Mouse (Mus musculus) megakaryocyte, embryonic 14.5 days (primary cell): ENCODE measurements around the gene Gm13420.

ENCODE experiments used
- FLI1 ChIP-seq: IDR thresholded peaks from 2 replicates; pipeline ENCODE4 v1.6.1; 2012; ENCODE audit warnings: low read length, inconsistent platforms, mixed read lengths
- GATA1 ChIP-seq: IDR thresholded peaks from 3 replicates; pipeline ENCODE4 v1.6.1; 2012; ENCODE audit warnings: mixed read lengths, low read length, inconsistent platforms, borderline replicate concordance

- no peak for TF ChIP-seq FLI1
- no peak for TF ChIP-seq GATA1
Measured at GRCm38 (mm10) chr2:29752397-29752796, 912 bp upstream of the Gm13420 start.
